Mouse (Mus musculus) neural tube, embryonic 13.5 days (tissue): ENCODE results near the gene Slx1b. TPM values are rescaled to one million over a fixed set of nuclear protein-coding genes. Genes with fewer than 3 reads are reported as not detected.
"Not testable (repeated sequence)": the region's sequence is repeated elsewhere in the genome, so short reads cannot be mapped to it uniquely, and the experiment has no call there.

Source experiments
- ATAC-seq: fragments of 200-750 bp; cut with Nextera tagmentation; 2 replicates; pipeline ENCODE4 v1.8.0; 2017; ENCODE audit warnings: low read depth, mild to moderate bottlenecking, moderate TSS enrichment, moderate library complexity
- H3K27ac ChIP-seq: fragments of 300-500 bp; sonication (generic); replicated peaks from 2 replicates; pipeline ENCODE4 v1.5.1; 2015; ENCODE audit warnings: moderate library complexity, mild to moderate bottlenecking, inconsistent platforms
- H3K27me3 ChIP-seq: fragments of 300-500 bp; sonication (generic); 2 replicates; pipeline ENCODE4 v1.6.1; 2015; ENCODE audit warnings: mild to moderate bottlenecking, inconsistent platforms
- H3K36me3 ChIP-seq: fragments of 300-500 bp; sonication (generic); 2 replicates; pipeline ENCODE4 v1.6.1; 2015; ENCODE audit warnings: mild to moderate bottlenecking, inconsistent platforms
- H3K4me1 ChIP-seq: fragments of 300-500 bp; sonication (generic); replicated peaks from 2 replicates; pipeline ENCODE4 v1.6.1; 2015; ENCODE audit warnings: inconsistent platforms
- H3K4me2 ChIP-seq: fragments of 300-500 bp; sonication (generic); 2 replicates; pipeline ENCODE4 v1.6.1; 2015; ENCODE audit warnings: inconsistent platforms, mild to moderate bottlenecking, moderate library complexity
- H3K4me3 ChIP-seq: fragments of 300-500 bp; sonication (generic); 2 replicates; pipeline ENCODE4 v1.5.1; 2015; ENCODE audit warnings: mild to moderate bottlenecking, inconsistent platforms
- H3K9ac ChIP-seq: fragments of 300-500 bp; sonication (generic); 2 replicates; pipeline ENCODE4 v1.6.1; 2015; ENCODE audit warnings: moderate library complexity, mild to moderate bottlenecking, inconsistent platforms
- H3K9me3 ChIP-seq: fragments of 300-500 bp; sonication (generic); 2 replicates; pipeline ENCODE4 v1.6.1; 2016; ENCODE audit warnings: inconsistent platforms
- WGBS: fragments of 180-500 bp; shearing (Covaris S2); methylation state at CpG from one replicate; pipeline ENCODE4 v1.1.7; 2015; 5-methylcytosine and 5-hydroxymethylcytosine counted together
- polyA plus RNA-seq: library from polyadenylated mRNA; unstranded; fragments of >200 nt; fragmentation: Nextera tagmentation; extraction: Ambion mirVana; gene quantifications from 2 replicates; pipeline ENCODE4 v1.2.1, GENCODE M21; 2015

Gene Slx1b
- polyA plus RNA-seq, 1 experiment from 2014 or later: 20.5 TPM

DNA sequence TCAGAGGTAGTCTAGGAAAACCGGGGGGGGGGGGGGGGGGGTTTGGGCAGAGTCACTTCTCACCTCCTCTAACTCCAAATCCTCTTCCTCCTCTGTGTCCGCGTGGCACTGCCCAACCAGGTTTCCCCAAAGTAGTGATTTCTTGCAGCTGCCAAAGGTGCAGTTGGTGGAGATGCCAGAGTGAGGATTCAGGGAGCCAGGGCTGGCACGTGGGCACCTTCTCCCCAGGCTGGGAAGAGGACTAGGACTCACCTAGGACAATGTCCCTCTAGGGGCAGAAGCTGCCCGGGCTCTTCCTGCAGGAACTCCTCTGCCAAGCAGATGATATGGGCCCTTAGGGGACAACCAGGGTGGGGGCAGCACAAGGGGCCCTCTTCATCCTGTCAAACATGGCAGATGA lies 3.9 kb downstream of the Slx1b start:
- H3K9ac ChIP-seq: no peak overlapping the region
- H3K4me3 ChIP-seq: no peak overlapping the region
- no peak overlapping the region for H3K27ac ChIP-seq
- no peaks in the 10 kb centered on the region for H3K27me3 ChIP-seq
- WGBS: 84% methylated on average over 5 of the region's 5 CpGs
- peaks cover 23% of the 10 kb centered on the region for H3K4me1 ChIP-seq
- H3K4me2 ChIP-seq: no peak overlapping the region
- no peak for ATAC-seq
- H3K9me3 ChIP-seq: no peaks in the 10 kb centered on the region
- H3K36me3 ChIP-seq: peaks cover 28% of the 10 kb centered on the region

DNA sequence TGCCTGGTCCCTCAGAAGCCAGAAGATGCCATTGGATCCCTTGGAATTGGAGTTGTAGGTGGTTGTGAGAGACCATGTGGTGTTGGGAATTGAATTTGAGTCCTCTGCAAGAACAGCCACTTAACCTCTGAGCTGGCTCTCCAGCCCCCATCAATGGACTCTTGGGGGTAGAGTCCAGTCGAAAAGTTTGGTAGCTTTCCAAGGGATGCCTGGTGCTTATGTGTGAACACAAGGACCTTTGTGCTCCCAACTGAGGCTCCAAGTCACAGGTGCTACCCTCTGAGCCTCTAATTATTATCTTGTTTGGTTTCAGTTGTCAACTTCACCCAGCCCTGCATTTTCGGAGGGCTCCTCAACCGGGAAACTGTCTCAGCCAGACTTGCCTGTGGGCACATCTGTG lies 4.8 kb downstream of the Slx1b start:
- ATAC-seq: no peak
- 84% methylated on average over 3 of the region's 3 CpGs for WGBS
- Histone ChIP-seq H3K9me3 (no peaks in the 10 kb centered on the region), H3K4me2 (no peak overlapping the region), H3K4me1 (peaks cover 17% of the 10 kb centered on the region), H3K4me3 (no peak overlapping the region), H3K36me3 (peaks cover 28% of the 10 kb centered on the region), H3K27me3 (no peaks in the 10 kb centered on the region), H3K9ac (no peak overlapping the region), H3K27ac (no peak overlapping the region)

DNA sequence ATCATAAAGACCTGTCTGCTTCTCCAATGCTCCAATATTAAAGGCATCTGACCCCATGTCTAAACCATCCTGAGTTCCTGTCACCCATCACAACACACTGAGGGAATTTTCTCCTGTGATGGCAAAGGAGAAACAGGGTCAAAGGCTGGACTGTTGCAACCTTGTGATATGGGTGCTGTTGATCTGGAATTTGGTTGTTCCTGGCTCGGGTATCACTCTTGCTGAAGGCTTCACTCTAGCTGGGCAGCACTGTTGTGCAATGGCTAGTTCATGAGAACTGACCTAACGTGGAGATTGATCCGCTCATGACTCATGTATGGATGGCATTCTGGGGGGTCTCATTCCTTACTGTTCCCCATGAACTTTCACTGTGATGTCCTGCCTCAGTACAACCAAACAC lies 6.6 kb downstream of the Slx1b start:
- WGBS: 90% methylated on average over 3 of the region's 3 CpGs

DNA sequence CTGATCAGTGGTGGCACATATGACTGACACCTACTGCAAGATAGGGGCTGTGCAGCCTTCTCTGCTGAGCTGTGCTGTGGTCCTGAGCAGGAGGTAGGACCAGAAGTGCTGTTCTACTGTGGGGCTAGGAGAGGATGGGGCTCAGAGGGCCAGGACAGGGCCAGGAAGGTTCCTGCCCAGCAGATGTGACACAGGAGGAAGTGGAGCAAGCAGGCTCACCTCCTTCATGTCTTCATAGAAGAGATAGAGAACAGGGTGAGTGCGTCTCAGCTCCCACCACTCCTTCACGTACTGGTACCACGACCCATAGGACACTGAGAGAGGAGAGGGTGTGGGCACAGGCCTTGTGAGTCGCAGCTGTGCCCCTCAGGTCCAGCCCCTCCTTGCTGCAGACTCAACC lies 7.4 kb downstream of the Slx1b start:
- not testable (repeated sequence) for H3K4me3 ChIP-seq, ATAC-seq, H3K4me2 ChIP-seq, H3K9ac ChIP-seq, H3K27ac ChIP-seq, H3K4me1 ChIP-seq, H3K27me3 ChIP-seq, H3K9me3 ChIP-seq
- 90% methylated on average over 4 of the region's 4 CpGs for WGBS
- peaks cover 28% of the 10 kb centered on the region for H3K36me3 ChIP-seq

More for the DNA sequence above, 6.6 kb downstream of the Slx1b start:
- Histone ChIP-seq H3K27ac (no peak overlapping the region), H3K9ac (no peak overlapping the region), H3K36me3 (peaks cover 28% of the 10 kb centered on the region), H3K4me2 (no peak overlapping the region), H3K4me3 (no peak overlapping the region), H3K4me1 (peaks cover 9% of the 10 kb centered on the region), H3K27me3 (no peaks in the 10 kb centered on the region), H3K9me3 (no peaks in the 10 kb centered on the region)
- no peak for ATAC-seq

DNA sequence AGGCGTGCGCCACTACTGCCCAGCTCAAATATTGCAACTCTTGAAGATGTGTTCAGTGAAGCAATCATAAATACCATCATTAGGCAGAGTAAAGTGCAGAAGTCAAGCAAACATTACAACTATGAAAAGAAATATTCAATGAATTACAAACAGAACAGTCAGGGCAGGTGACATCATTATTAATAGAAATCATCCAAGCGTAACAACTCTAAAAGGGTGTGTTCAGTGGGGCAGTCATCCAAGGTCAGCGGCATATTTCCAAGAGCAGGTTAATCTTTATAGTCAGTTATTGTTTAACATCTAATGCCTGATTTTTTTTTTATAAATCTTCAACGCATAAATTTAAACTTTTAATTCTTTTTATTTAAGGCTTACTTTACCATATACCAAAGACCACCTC lies 14.4 kb downstream of the Slx1b start:
- ATAC-seq: no peak
- Histone ChIP-seq H3K27me3 (no peaks in the 10 kb centered on the region), H3K27ac (no peak overlapping the region), H3K4me1 (no peaks in the 10 kb centered on the region), H3K4me2 (no peak overlapping the region), H3K9ac (no peak overlapping the region), H3K36me3 (0 out of 2 replicates have a peak, but pooled peaks cover 10% of the 10 kb centered on the region), H3K4me3 (no peak overlapping the region), H3K9me3 (no peaks in the 10 kb centered on the region)
- WGBS: 98% methylated on average over 5 of the region's 5 CpGs

DNA sequence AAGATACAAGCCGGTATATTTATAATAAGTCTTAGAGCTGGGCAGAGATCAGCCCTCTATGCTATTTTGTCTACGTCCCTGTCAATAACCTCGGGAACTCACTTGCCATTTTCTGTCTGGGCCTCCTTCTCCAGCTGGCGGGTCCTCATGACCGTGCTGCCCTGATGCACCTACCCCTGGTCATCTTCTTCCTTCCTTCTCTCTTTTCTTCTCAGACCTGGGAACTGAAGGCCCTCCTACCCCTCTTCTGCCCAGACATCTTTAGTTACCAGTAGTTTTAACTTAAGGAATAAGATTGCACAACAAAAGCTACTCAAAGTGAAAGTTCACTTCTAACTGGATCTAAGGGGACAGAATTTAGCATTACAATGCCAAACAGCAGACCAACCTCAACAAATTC lies 15.9 kb downstream of the Slx1b start:
- Histone ChIP-seq H3K27ac (no peak overlapping the region), H3K9me3 (no peaks in the 10 kb centered on the region), H3K27me3 (no peaks in the 10 kb centered on the region), H3K4me3 (no peak overlapping the region), H3K36me3 (peaks cover 21% of the 10 kb centered on the region; the same call in 1 of the 2 replicates), H3K9ac (no peak overlapping the region), H3K4me2 (no peak overlapping the region), H3K4me1 (no peaks in the 10 kb centered on the region)
- WGBS: 92% methylated on average over 5 of the region's 5 CpGs
- ATAC-seq: no peak

DNA sequence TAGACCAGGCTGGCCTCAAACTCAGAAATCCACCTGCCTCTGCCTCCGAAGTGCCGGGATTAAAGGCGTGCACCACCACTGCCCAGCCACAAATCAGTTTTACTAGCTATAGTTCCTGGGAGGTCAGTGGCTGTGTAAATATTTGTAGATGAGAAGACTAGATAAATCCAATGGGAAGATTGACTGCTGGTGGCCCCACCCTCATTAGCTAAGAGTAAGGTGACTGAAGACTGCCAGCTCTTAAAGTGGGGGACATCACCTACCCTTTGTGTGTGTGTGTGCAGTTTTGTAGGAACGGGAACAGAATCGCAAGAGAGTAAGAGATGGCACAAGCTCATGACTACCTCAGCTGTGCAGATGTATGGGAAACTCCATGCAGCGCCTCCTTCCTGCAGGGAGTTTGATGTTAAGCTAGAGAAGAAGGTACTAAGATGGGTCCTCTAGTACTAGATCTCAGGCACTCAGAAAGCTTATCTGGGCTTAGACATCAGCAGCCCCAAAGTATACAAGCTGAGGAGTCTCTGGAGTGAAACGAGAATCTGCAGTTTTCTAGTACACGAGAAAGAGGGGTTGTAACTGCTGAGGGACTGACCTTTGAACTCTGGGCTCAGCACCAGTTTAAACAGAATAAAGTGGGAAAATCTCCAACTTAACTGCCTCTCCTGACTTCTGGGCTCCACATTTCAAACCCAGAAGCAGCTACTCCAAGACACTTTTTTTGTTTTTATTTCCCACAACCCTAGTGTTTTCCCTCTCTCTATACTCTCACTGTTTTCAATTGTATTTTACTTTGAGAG lies 16.8 kb downstream of the Slx1b start:
- Histone ChIP-seq H3K27ac (no peak overlapping the region), H3K27me3 (no peaks in the 10 kb centered on the region), H3K4me2 (no peak overlapping the region), H3K9me3 (no peaks in the 10 kb centered on the region), H3K4me3 (no peak overlapping the region), H3K36me3 (peaks cover 25% of the 10 kb centered on the region; the same call in 1 of the 2 replicates), H3K4me1 (no peaks in the 10 kb centered on the region), H3K9ac (no peak overlapping the region)
- ATAC-seq: no peak
- WGBS: 82% methylated on average over 8 of the region's 8 CpGs

DNA sequence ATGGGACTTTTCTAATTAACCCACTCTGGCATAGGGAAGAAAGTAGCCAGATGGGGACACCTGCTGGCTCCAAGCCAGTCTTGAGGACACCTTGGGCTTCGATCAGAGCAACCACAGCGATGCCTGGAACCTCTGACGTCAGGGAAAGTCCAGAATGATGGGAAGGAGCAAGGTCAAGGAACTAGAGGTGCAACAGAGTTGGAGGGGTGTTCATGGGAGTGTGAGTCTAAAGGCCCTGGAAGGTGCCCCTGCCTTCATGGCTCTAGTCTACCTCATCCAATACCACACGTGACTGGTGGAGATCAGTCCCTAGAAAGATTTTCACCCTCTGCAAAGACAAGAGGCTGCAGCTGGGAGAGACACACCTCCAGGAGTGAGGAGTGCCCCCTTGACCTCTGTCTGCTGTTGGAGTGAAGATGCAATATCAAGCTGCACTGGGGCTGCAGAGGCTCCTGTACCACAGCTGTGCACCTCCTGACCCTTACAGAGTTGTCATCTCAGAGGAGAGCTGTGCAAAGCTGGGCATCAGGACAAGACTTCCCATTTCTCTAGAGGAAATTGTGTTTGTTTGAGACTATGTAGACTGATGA lies 18.9 kb downstream of the Slx1b start:
- Histone ChIP-seq H3K27ac (no peak overlapping the region), H3K9ac (no peak overlapping the region), H3K4me3 (no peak overlapping the region), H3K9me3 (no peaks in the 10 kb centered on the region), H3K4me2 (no peak overlapping the region), H3K4me1 (no peaks in the 10 kb centered on the region), H3K27me3 (no peaks in the 10 kb centered on the region), H3K36me3 (peaks cover 43% of the 10 kb centered on the region)
- ATAC-seq: no peak
- WGBS: 88% methylated on average over 4 of the region's 4 CpGs

DNA sequence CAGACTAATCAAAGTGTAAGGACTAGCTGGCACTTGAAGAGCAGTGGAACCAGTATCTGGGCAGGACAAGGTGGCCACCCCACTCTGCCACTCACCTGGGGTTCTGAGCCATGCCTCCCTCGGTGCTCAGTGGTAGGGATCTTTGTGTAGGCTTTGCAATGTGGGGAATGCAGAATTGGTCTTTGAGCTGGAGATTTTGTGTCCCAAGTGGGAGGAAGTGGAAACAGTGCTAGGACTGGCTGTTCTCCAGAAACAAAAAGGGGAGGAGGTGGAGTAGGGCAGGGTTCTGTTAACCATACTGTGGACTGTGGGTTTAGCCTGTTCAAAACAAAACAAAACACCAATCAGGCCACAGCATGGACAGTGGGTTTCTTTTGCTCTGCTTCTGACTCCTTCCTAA lies 19.4 kb downstream of the Slx1b start, which contains the start of gene Sult1a1:
Gene Sult1a1 (minus strand): TSS at position 226 of the 400 bp plus-strand sequence.
- 96% methylated on average over 1 of the region's 1 CpGs for WGBS
- H3K9me3 ChIP-seq: no peaks in the 10 kb centered on the region
- peaks cover 48% of the 10 kb centered on the region for H3K36me3 ChIP-seq
- no peak within 1 kb of the TSS for H3K27ac ChIP-seq
- H3K4me1 ChIP-seq: no peaks in the 10 kb centered on the region
- H3K27me3 ChIP-seq: no peaks in the 10 kb centered on the region
- no peak within 1 kb of the TSS for H3K9ac ChIP-seq
- no peak for ATAC-seq
- H3K4me2 ChIP-seq: no peak within 1 kb of the TSS
- H3K4me3 ChIP-seq: no peak within 1 kb of the TSS

DNA sequence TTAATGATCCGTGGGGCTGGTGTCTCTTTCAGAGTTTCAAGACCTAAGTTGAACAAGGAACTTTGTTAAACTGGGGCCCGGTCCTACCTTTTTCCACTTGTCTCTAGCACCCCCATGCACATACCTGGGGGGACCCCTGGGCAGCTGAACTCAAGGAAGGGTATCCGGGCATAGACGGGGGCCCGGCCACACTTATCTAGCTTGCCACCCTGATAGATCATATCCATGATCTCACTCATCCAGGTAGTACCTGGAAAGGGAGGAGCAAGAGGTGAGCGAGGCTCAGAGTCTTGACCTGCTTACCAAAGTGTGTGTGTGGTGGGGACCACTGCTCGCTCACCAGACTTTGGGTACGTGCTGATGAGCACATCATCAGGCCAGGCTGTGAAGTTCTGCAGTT lies 20.5 kb downstream of the Slx1b start:
- Histone ChIP-seq H3K4me2 (no peak overlapping the region), H3K36me3 (peaks cover 49% of the 10 kb centered on the region), H3K9me3 (no peaks in the 10 kb centered on the region), H3K4me3 (no peak overlapping the region), H3K27me3 (no peaks in the 10 kb centered on the region), H3K9ac (no peak overlapping the region), H3K27ac (no peak overlapping the region), H3K4me1 (no peaks in the 10 kb centered on the region)
- ATAC-seq: no peak
- WGBS: 98% methylated on average over 8 of the region's 8 CpGs

DNA sequence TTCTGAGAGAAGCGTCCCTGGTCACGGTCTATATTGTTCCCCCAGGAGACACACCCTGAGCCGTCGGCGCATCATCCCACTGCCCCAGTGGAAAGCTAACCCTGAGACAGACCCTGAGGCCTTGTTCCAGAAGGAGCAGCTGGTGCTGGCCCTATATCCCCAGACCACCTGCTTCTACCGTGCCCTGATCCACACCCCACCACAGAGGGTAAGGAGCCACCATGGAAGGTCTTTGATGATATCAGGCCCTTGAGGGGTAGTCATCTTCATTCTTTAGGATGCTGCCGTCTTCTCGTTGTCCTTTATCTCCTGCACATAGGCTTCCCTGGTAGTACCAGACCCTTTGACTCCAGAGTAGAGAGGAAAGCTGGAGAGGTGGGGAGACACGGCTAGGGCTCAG lies 23.5 kb downstream of the Slx1b start:
- Histone ChIP-seq H3K36me3 (peaks cover 49% of the 10 kb centered on the region), H3K4me3 (no peak overlapping the region), H3K9ac (no peak overlapping the region), H3K27me3 (no peaks in the 10 kb centered on the region), H3K27ac (no peak overlapping the region), H3K9me3 (no peaks in the 10 kb centered on the region), H3K4me1 (no peaks in the 10 kb centered on the region), H3K4me2 (no peak overlapping the region)
- 90% methylated on average over 9 of the region's 9 CpGs for WGBS
- no peak for ATAC-seq

DNA sequence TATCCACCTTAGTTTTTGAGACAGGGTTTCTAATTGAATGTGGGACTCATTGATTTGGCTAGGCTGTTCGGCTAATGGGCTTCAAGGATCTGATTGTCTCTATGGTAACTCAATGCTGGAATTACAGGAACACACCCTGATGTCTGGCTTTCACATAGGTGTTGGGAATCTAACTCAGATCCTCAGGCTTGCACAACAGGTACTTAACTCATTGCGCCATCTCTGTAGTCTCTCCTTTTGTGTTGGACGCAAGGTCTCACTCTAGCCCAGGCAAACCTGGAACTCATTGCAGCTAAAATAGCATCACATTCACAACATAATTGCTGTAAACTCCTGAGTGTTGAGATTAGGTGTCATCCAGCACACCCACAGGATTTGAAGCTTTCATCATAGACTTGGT lies 25.4 kb downstream of the Slx1b start:
- H3K27me3 ChIP-seq: no peaks in the 10 kb centered on the region
- no peak for ATAC-seq
- H3K4me1 ChIP-seq: no peaks in the 10 kb centered on the region
- no peaks in the 10 kb centered on the region for H3K9me3 ChIP-seq
- WGBS: 93% methylated on average over 3 of the region's 3 CpGs
- no peak overlapping the region for H3K27ac ChIP-seq
- no peak overlapping the region for H3K9ac ChIP-seq
- H3K4me3 ChIP-seq: no peak overlapping the region
- peaks cover 56% of the 10 kb centered on the region for H3K36me3 ChIP-seq
- no peak overlapping the region for H3K4me2 ChIP-seq
